Mouse (Mus musculus) brown adipose tissue, adult 24 weeks (tissue): ENCODE measurements around the gene Bmpr2. TPM values are rescaled to one million over a fixed set of nuclear protein-coding genes. Genes with fewer than 3 reads are reported as not detected.
"Not testable (repeated sequence)": the region's sequence is repeated elsewhere in the genome, so short reads cannot be mapped to it uniquely, and the experiment has no call there.

Experiments
- H3K27ac ChIP-seq: fragments of 200-500 bp; replicated peaks from 2 replicates; pipeline ENCODE4 v1.5.1; 2012; ENCODE audit warnings: low read depth, mild to moderate bottlenecking, low read length
- H3K4me1 ChIP-seq: fragments of 200-500 bp; 2 replicates; pipeline ENCODE4 v1.6.1; 2012; ENCODE audit warnings: low read length, mixed read lengths; ENCODE audit not compliant: control insufficient read depth, insufficient read depth, insufficient read length
- H3K4me3 ChIP-seq: fragments of 200-500 bp; 2 replicates; pipeline ENCODE4 v1.5.1; 2012; ENCODE audit warnings: low read depth, mild to moderate bottlenecking, low read length, moderate library complexity; ENCODE audit not compliant: insufficient read depth
- polyA plus RNA-seq: library from polyadenylated mRNA; stranded (reverse); fragments of >200 nt; gene quantifications from 2 replicates; pipeline ENCODE4 v1.2.4, GENCODE M21; 2012; ENCODE audit not compliant: missing spikeins, insufficient read depth, insufficient read length

Bmpr2 gene
- 14.6 and 18.7 TPM in 2 replicates for polyA plus RNA-seq

DNA sequence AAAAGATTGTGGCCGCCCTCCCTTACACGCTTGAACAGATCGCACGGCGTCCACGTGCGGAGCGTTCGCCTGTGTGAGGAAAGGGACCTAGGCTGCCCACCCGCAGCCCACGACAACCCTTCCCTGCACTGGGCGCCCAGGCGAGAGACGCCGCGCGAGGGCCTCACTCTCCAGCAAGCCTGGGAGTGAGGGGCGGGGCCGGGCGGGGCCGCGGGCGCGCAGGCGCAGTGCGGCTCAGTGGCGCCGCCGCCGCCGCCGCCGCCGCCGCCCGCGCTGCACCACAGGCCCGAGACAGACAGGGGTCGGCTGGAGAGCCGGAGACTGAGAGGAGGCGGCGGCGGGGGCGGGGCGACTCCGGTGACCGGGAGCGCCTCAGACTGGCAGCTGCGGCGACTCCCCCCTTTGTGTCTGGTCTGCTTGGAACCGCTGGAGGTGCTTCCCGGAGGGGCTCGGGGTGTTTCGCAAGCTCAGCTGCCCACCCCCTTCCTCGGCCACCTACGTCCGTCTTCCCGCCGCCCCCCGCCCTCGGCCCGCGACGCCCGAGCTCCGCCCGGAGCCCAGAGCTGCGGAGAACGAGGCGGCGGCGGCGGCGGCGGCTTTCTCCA lies at the start of gene Bmpr2:
Bmpr2 (plus strand) TSS at position 237 of the 605 bp plus-strand sequence.
- Histone ChIP-seq H3K27ac (peak within 1 kb of the TSS; percentile 84), H3K4me1 (0 out of 2 replicates have a peak, but pooled peaks cover 2% of the 10 kb centered on the region), H3K4me3 (peak within 1 kb of the TSS; percentile 85)

DNA sequence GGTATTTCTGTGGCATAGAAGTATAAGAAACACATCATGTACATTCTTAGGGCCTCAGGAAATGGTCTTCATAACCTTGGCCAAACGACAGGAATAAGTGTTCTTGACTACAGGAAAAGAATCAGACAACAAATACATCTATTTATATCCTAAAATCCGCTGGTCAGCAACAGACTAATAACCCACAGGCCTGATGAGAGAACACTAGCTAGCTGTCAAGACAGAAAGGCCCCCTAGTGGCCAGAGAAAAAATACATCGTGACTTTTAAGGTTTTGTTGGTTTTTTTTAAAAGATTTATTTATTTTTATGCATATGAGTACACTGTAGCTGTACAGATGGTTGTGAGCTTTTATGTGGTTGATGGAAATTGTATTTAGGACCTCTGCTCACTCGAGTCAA lies 43.3 kb upstream of the Bmpr2 start:
- H3K4me3 ChIP-seq = no peak overlapping the region
- H3K4me1 ChIP-seq = no peaks in the 10 kb centered on the region
- no peak overlapping the region for H3K27ac ChIP-seq

DNA sequence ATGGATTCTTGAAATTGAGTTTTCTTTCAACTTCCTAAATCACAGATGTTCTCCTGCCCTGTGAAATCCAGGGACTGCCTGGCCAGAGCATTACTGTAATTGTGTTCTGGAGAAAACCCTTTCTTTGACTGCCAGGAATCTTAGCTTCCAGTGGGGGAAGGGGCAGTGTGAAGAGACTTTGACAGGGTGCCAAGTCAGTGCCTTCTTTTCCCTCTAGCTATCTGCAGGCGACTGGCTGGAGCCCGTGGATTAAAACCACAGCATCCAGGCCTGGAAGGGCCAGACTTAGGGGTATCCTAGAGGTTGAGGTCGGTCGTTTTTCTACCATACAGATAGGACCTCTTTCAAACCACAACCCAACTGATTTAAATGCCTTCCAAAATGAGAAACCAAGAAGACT lies 37.5 kb upstream of the Bmpr2 start:
- Histone ChIP-seq H3K4me1 (no peaks in the 10 kb centered on the region; the same call in 1 of the 2 replicates), H3K4me3 (no peak overlapping the region), H3K27ac (no peak overlapping the region)

DNA sequence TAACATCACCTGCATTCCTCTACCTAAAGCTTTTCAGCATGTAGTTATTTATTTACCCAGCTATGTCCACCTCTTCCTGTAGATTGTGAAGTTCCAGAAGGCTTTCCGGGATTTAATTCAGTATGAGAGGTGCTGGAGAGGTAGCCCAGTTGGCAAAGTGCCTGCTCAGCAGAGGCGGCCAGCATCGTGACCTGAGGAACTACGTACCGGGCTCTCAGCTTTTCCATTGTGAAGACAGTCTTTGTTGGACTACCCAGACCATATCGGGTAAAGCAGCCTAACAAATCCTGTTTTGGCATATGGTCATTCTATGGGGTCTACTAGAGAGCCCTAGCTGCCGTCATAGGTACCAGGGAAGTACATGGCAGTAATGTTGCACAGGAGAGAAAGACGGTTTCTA lies 33.1 kb upstream of the Bmpr2 start:
- H3K27ac ChIP-seq = no peak overlapping the region
- H3K4me3 ChIP-seq = no peak overlapping the region
- H3K4me1 ChIP-seq = no peaks in the 10 kb centered on the region; the same call in 1 of the 2 replicates

DNA sequence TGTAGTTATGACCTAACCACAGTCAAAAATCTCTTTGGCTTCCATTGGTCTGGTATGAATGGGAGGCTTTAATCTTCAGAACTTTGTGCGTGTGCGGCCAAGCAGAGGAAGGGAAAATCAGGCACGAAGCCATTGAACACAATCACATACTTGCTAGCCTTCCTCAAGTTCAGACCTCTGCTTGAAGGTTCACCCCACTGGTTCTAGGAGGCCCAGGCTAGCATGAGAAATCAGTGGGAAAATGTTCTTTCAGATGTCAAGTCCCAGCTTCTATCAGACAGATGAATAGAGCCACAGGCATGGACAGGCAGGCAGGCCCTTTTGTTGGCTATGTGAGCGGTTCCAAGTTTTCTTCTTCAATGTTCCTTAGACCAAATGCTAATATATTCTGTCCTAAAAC lies 32.5 kb upstream of the Bmpr2 start:
- H3K4me1 ChIP-seq = no peaks in the 10 kb centered on the region; the same call in 1 of the 2 replicates
- no peak overlapping the region for H3K4me3 ChIP-seq
- no peak overlapping the region for H3K27ac ChIP-seq

DNA sequence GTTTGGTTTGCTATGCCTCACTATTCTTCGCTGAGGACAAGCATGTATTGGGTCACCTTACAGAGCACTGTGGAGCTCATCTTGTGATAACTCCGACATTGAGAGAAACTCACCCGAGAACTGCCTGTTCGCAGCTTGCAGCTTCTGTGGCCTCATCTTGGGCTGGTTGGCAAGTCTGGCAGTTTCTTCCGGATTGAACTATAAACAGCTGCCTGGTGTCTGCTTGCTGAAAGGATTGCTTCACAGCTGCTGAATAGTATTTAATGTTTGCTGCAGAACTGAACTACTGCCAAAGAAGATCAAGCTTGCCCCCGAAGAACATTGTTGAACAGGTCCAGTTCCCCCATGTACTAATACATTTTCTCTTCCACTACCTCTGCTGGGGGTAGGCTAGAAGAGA lies 29.1 kb upstream of the Bmpr2 start:
- H3K4me1 ChIP-seq = no peaks in the 10 kb centered on the region; the same call in 1 of the 2 replicates
- H3K4me3 ChIP-seq = no peak overlapping the region
- no peak overlapping the region for H3K27ac ChIP-seq

DNA sequence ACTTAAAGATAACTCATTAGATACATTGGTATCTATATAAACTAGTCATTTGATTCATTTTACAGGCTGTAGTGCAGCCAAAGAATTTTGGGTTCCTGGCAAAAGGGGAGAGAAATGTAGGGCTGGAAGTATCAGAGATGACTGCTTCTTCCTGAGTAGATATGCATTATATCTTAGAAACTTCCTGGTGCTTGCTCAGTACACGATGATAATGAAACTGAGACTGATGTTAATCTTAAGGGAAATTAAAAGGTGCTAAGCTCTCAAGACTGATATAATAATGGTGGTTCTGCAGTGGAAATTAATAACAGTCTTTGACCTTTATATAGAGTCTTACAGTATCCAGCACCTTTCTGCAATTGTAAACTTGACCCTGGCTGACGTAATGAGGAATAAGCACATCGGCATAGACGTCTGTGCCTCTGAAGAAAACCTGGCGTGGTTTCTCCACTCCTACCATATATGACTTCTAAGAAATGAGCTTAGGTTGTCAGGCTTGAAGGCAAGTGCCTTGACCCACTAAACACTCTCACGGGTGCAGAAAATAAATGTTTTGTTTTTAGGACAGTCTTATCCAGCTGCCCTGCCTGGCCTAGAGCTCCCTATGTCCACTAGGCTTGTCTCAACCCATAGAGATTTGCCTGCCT lies 24.3 kb upstream of the Bmpr2 start:
- no peak overlapping the region for H3K27ac ChIP-seq
- H3K4me3 ChIP-seq = no peak overlapping the region
- H3K4me1 ChIP-seq = no peaks in the 10 kb centered on the region

DNA sequence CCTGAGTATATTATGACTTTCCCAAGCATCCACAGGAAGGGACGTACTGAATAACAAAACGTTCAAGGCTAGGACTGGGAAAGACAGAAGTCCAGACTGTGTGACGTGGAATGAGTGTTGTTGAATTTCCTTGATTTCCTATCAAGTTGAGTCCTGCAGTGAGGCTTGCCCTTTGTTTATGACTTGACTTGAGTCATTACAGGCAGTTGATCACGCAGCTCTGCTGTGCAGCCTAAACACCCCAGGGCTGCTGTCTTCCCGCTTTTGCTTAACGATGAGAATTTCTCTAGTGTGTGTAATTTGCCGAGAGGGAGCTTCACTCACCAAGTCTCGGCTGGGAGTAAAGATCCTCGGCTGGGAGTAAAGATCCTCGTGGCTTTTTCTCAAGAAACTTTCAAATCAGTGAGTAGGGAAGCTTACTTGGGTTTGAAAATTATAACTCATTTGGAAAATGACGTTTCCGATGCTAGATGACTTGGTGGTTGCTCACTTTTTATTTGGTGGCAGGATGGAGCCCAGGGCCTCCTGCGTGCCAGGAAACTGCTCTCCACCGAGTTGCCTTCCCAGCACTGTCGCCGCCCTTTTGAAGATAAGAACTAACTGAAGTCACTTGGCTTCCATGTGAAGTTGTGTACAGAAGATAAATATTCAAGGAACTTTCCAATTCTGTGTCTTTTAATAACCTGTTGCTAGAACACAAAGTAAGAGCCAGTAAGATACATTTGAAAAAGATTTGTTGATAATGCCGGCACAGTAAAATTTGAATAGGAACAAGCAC lies 23.4 kb upstream of the Bmpr2 start:
- Histone ChIP-seq H3K4me1 (no peaks in the 10 kb centered on the region), H3K27ac (no peak overlapping the region), H3K4me3 (no peak overlapping the region)

DNA sequence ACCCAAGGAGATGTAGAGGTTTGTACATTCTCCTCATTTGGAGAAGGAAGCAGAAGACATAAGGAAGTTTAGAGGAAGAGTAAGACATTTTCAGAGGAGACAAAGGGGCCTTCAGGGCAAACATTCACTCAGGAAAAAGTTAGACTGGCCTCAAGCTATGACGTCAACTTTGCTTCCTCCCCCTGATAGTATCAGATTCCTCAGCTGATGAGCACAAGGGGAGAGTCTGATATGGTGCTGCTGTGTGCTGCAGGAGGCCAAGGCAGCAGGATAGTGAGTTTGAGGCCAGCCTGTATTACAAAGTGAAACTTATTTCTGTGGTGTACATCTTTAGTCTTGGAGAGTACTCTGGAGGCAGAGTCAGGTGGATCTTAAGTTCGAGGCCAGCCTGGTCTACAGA lies 14.2 kb upstream of the Bmpr2 start:
- no peak overlapping the region for H3K27ac ChIP-seq
- no peaks in the 10 kb centered on the region for H3K4me1 ChIP-seq
- H3K4me3 ChIP-seq = no peak overlapping the region

DNA sequence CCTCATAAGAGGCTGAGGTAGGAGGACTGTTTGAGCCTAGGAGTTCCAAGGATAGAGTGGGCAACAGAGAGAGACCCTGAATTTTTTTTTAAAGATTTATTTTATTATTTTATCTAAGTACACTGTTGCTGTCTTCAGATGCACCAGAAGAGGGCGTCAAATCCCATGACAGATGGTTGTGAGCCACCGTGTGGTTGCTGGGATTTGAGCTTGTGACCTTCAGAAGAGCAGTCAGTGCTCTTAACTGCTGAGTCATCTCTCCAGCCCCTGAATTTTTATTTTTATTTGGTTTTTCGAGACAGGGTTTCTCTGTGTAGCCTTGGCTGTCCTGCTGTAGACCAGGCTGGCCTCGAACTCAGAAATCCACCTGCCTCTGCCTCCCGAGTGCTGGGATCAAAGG lies 13.5 kb upstream of the Bmpr2 start:
- not testable (repeated sequence) for H3K4me3 ChIP-seq, H3K27ac ChIP-seq, H3K4me1 ChIP-seq

DNA sequence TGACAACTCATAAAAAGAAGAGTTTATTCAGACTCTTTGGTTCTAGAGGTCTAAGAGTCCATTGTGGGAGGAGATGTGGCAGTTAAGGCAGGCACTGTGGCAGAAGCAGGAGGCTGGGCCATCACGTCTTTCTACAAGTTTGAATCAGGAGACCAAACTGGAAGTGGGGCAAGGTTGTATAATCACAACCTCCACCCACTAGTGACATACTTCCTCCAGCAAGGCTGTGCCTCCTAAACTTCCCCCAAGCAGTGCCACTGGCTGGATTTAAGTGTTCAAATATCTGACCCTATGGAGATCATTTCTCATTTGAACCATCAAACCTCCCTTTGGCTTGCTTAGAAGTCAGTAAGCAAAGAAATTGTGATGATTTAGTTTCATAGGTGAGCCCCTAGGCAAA lies 7.9 kb upstream of the Bmpr2 start:
- H3K4me3 ChIP-seq = no peak overlapping the region
- no peak overlapping the region for H3K27ac ChIP-seq
- H3K4me1 ChIP-seq = no peaks in the 10 kb centered on the region

DNA sequence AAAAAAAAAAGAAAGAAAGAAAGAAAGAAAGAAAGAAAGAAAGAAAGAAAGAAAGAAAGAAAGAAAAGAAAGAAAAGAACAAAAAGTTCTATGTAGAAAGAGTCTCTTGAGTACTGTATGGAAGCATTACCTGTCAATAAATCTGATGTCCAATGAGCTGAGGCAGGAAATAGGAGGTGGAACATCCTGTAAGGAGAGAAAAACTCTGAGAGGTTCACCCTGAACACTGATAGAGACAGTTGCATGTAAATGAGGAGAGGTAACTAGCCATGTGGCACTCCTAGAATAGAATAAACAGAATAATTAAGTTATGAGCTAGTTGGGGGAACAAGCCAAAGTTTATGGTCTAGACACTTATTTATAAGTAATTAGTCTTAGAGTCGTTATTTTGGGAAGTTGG lies 4.9 kb upstream of the Bmpr2 start:
- Histone ChIP-seq H3K27ac (no peak overlapping the region), H3K4me1 (no peaks in the 10 kb centered on the region), H3K4me3 (no peak overlapping the region)

DNA sequence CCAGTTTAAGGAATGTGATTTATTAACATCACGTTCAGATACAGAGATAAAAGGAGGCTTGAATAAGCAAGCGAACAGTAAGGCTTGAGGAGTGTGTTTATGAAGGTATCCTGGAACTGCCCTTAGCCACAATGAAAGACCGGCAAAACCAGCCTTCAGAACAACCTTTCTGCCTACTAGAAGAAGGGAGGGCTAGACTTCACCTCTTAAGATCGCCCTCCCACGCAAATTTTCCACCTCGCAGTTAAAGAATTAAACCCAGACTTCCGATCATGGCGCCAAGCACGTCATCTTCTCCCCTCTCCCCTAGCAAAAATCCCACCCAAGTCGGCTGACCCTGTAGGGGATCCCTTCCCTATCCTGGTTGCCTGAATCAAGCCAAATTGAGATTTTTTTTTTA lies 992 bp upstream of the Bmpr2 start:
- 0 out of 2 replicates have a peak, but pooled peaks cover 2% of the 10 kb centered on the region for H3K4me1 ChIP-seq
- peak overlapping the region; percentile 76 for H3K27ac ChIP-seq
- H3K4me3 ChIP-seq = peak overlapping the region; percentile 85

DNA sequence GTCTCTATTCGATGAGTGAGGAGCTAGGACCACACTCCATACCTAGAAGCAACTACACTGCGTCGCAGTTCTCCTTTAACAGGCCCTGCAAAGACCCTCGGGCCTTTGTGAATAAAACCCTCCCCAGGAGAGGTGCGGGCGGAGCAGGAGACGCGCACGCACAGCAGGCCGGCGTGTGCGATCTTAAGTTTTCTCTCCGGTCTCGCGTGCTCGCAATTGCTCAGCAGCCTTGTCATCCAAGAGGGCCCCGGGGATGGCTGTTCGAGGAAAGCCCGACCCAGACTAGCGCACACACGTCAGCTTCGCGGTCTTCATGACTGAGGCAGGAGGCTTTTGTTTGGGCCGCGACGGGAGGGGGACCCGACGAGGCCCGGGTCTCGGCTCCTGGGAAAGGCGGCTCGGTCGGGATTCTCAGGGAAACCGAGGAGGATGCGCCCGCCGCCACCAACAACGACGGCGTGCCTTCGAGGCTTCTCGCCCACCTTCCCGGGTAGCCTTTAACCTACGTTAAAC lies 493 bp upstream of the Bmpr2 start:
- Histone ChIP-seq H3K4me1 (0 out of 2 replicates have a peak, but pooled peaks cover 2% of the 10 kb centered on the region), H3K4me3 (peak overlapping the region; percentile 85), H3K27ac (peak overlapping the region; percentile 76)

DNA sequence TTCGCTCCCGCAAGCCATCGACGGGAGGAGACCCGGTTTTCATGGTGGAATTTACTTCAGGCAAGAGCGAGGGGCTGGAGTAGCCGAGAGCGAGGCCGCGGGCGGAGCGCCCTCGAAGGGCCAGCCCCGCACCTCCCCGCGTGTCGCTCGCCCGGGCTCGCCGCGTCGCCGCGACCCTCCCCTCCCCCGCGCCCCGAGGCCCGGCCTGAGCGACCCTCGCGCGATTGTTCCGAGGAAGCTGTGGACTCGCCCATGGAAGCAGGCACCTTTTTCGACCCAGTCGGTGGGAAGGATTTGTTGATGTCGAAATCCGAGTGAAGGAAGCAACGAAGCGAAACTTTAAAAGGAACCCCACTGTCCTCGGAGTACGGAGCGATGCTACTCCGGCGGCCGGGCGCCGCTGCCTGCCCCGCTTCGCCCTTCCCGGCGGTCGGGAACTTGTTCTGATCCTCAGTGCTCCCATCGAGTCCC lies 616 bp downstream of the Bmpr2 start:
- H3K4me1 ChIP-seq = 0 out of 2 replicates have a peak, but pooled peaks cover 2% of the 10 kb centered on the region
- peak overlapping the region; percentile 84 for H3K27ac ChIP-seq
- peak overlapping the region; percentile 82 for H3K4me3 ChIP-seq
